Mouse (Mus musculus) heart, embryonic 14.5 days (tissue): ENCODE results near the gene Xrn2. TPM values are rescaled to one million over a fixed set of nuclear protein-coding genes. Genes with fewer than 3 reads are reported as not detected.

Source experiments
- ATAC-seq: fragments of 200-750 bp; cut with Nextera tagmentation; 2 replicates; pipeline ENCODE4 v1.8.0; 2017; ENCODE audit warnings: low read depth, moderate TSS enrichment; ENCODE audit not compliant: insufficient number of reproducible peaks, insufficient read depth, low FRiP score
- H3K27ac ChIP-seq, 2 experiments: fragments of 200-500 bp in 1 of 2; fragments of 300-500 bp in 1 of 2; sonication (generic) in 1 of 2; replicated peaks in 1 of 2; 2 replicates each; pipeline ENCODE4 v1.5.1; 2012 to 2014; ENCODE audit warnings: low read depth in 2 of 2, low read length in 2 of 2, control low read depth in 1 of 2, mild to moderate bottlenecking in 1 of 2, mixed read lengths in 1 of 2; ENCODE audit not compliant: control insufficient read depth in 1 of 2, insufficient read depth in 1 of 2
- H3K27me3 ChIP-seq: fragments of 300-500 bp; sonication (generic); 2 replicates; pipeline ENCODE4 v1.6.1; 2014; ENCODE audit warnings: mild to moderate bottlenecking, low read length, control low read depth; ENCODE audit not compliant: control insufficient read depth, insufficient read depth
- H3K36me3 ChIP-seq: fragments of 300-500 bp; sonication (generic); 2 replicates; pipeline ENCODE4 v1.6.1; 2014; ENCODE audit warnings: mild to moderate bottlenecking, control low read depth, low read length, mixed read lengths; ENCODE audit not compliant: control insufficient read depth, insufficient read depth
- H3K4me1 ChIP-seq, 2 experiments: fragments of 200-500 bp in 1 of 2; fragments of 300-500 bp in 1 of 2; sonication (generic) in 1 of 2; 2 replicates each; pipeline ENCODE4 v1.6.1; 2012 to 2014; ENCODE audit warnings: low read length in 2 of 2, control low read depth in 1 of 2, mixed read lengths in 1 of 2; ENCODE audit not compliant: control insufficient read depth in 2 of 2, insufficient read depth in 2 of 2
- H3K4me2 ChIP-seq: fragments of 300-500 bp; sonication (generic); 2 replicates; pipeline ENCODE4 v1.6.1; 2014; ENCODE audit warnings: mild to moderate bottlenecking, low read length
- H3K4me3 ChIP-seq, 2 experiments: fragments of 200-500 bp in 1 of 2; fragments of 300-500 bp in 1 of 2; sonication (generic) in 1 of 2; 2 replicates each; pipeline ENCODE4 v1.5.1; 2012 to 2014; ENCODE audit warnings: low read length in 2 of 2, mild to moderate bottlenecking in 2 of 2, control low read depth in 1 of 2, low read depth in 1 of 2, moderate library complexity in 1 of 2; ENCODE audit not compliant: control insufficient read depth in 1 of 2, insufficient read depth in 1 of 2
- H3K9ac ChIP-seq: fragments of 300-500 bp; sonication (generic); 2 replicates; pipeline ENCODE4 v1.6.1; 2014; ENCODE audit warnings: mild to moderate bottlenecking, low read length
- H3K9me3 ChIP-seq: fragments of 300-500 bp; sonication (generic); 2 replicates; pipeline ENCODE4 v1.6.1; 2016; ENCODE audit warnings: low read length, control low read depth; ENCODE audit not compliant: control insufficient read depth
- WGBS: fragments of 180-500 bp; shearing (Covaris S2); extraction: QIAGEN DNeasy Blood & Tissue Kit; methylation state at CpG from one replicate; pipeline ENCODE4 v1.1.7; 2014; 5-methylcytosine and 5-hydroxymethylcytosine counted together
- polyA plus RNA-seq: library from polyadenylated mRNA; unstranded; fragments of >200 nt; fragmentation: Nextera tagmentation; extraction: Ambion mirVana; gene quantifications from 2 replicates; pipeline ENCODE4 v1.2.1, GENCODE M21; 2014

The Xrn2 gene
- polyA plus RNA-seq, 1 experiment from 2014 or later = 59.8 TPM

- H3K4me3 ChIP-seq = no peak overlapping the region
- no peak for ATAC-seq
- no peak overlapping the region for H3K27ac ChIP-seq
- no peaks in the 10 kb centered on the region for H3K4me1 ChIP-seq
- 89% methylated on average over 2 of the region's 2 CpGs for WGBS
- no peak overlapping the region for H3K4me2 ChIP-seq
- H3K9ac ChIP-seq = no peak overlapping the region
- H3K27me3 ChIP-seq = no peaks in the 10 kb centered on the region
- H3K9me3 ChIP-seq = no peaks in the 10 kb centered on the region
- H3K36me3 ChIP-seq = peaks cover 81% of the 10 kb centered on the region
These were observed 40.6 kb downstream of the Xrn2 start for GRCm38 (mm10) chr2:147053229-147053892.

DNA sequence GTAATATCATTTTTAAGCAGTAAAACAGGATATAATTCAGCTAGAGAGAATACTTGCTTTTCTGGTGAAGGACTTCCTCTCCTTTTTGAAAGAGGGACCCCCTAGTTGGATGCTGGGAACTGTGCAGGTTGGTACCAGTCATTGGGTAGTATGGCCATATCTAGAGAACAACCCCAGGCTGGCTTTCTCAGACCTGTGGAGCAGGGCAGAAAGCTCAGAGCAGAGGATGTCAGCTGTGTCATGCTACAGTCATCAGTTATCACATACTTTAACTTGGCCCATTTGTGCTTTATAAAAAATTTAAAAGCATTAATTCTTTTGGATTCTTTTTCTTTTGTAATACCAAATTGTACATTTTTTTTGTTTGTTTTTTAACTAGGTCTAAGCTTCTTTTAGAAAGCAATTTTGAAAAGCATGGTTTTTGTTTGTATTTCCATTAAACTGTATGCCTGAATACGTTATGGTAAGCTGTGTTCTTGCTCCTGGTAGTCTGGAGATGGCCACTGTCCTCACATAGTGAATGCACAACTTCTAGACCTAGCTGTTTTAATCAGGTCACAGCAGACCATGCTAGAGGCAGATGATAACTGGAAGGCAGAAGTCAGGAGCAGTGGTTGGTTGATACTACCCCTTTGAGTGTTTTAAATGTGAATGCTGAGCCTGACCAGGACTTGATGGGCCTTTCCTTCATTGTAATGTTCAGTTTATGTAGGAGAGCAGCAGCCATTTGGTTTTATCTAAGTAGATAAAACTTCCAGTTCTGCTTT is 54.9 kb downstream of the Xrn2 start:
- Histone ChIP-seq H3K27me3 (no peaks in the 10 kb centered on the region), H3K36me3 (peaks cover 64% of the 10 kb centered on the region)

DNA sequence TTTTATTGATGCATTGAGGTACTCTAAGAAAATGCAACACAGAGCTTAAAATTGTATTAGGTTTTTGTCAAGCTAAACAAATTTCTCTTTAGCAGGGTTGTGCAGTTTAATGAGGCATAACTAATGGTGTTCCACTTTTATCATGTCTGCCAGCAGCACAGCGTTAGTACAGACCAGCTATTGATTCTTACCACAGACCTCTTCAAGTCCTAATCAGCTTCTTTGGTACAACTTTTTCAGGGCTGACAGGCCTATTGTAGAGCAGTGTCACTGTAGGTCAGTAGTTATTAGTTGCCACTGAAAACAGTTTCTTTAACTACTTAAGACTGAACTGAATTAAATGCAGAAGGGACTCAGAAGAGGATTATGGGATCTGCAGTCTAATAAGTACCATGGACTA is 56.3 kb downstream of the Xrn2 start:
- Histone ChIP-seq H3K9ac (no peak overlapping the region), H3K9me3 (no peaks in the 10 kb centered on the region), H3K36me3 (peaks cover 58% of the 10 kb centered on the region), H3K4me3 (no peak overlapping the region), H3K27me3 (no peaks in the 10 kb centered on the region), H3K4me1 (no peaks in the 10 kb centered on the region), H3K27ac (no peak overlapping the region), H3K4me2 (no peak overlapping the region)
- ATAC-seq = no peak
- WGBS = 66% methylated on average over 1 of the region's 1 CpGs

More for the DNA sequence above, 54.9 kb downstream of the Xrn2 start:
- 74% methylated on average over 1 of the region's 1 CpGs for WGBS
- Histone ChIP-seq H3K4me2 (no peak overlapping the region), H3K4me3 (no peak overlapping the region), H3K4me1 (no peaks in the 10 kb centered on the region), H3K27ac (no peak overlapping the region), H3K9me3 (no peaks in the 10 kb centered on the region), H3K9ac (no peak overlapping the region)
- no peak for ATAC-seq

- H3K4me1 ChIP-seq = no peaks in the 10 kb centered on the region
- H3K27ac ChIP-seq = no peak overlapping the region
- 77% methylated on average over 1 of the region's 1 CpGs for WGBS
- no peak overlapping the region for H3K4me3 ChIP-seq
- no peaks in the 10 kb centered on the region for H3K9me3 ChIP-seq
- H3K36me3 ChIP-seq = peaks cover 59% of the 10 kb centered on the region
- no peak for ATAC-seq
- H3K27me3 ChIP-seq = no peaks in the 10 kb centered on the region
- H3K4me2 ChIP-seq = no peak overlapping the region
- H3K9ac ChIP-seq = no peak overlapping the region
These were observed 57.5 kb downstream of the Xrn2 start for GRCm38 (mm10) chr2:147070305-147070704.

- Histone ChIP-seq H3K4me1 (no peaks in the 10 kb centered on the region), H3K36me3 (peaks cover 69% of the 10 kb centered on the region), H3K27ac (no peak overlapping the region), H3K9me3 (no peaks in the 10 kb centered on the region), H3K27me3 (no peaks in the 10 kb centered on the region), H3K9ac (no peak overlapping the region), H3K4me3 (no peak overlapping the region), H3K4me2 (no peak overlapping the region)
- 94% methylated on average over 2 of the region's 2 CpGs for WGBS
- ATAC-seq = no peak
These were observed 61.2 kb downstream of the Xrn2 start for GRCm38 (mm10) chr2:147073962-147074361.

- Histone ChIP-seq H3K27ac (no peak overlapping the region), H3K9ac (no peak overlapping the region), H3K27me3 (peaks cover 2% of the 10 kb centered on the region; the same call in 1 of the 2 replicates), H3K4me3 (no peak overlapping the region), H3K4me2 (no peak overlapping the region), H3K9me3 (no peaks in the 10 kb centered on the region), H3K36me3 (peaks cover 65% of the 10 kb centered on the region), H3K4me1 (no peaks in the 10 kb centered on the region)
- WGBS = 95% methylated on average over 4 of the region's 4 CpGs
- no peak for ATAC-seq
These were observed 61.6 kb downstream of the Xrn2 start for GRCm38 (mm10) chr2:147074399-147074798.

DNA sequence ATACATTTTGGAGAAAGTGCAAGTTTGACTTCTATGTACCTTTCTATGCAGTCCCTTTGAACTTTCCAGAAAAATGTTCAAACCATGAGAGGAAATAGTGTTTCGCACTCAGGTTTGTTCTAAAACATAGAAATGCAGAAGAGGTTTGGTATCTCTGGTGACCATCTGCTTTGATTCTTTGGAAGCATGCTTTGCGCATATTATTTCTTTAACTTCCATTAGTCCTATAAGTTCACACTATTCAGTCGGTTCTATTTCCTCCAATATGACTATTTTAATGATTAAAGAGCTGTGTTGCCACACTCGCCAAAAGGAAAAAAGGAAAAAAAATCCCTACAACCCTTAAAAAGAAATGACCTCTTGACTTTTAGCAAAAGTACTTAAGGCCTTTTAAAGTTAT is 69.6 kb downstream of the Xrn2 start:
- peaks cover 4 to 8% of the 10 kb centered on the region in 2 experiments; a peak in 3 of 4 replicates for H3K4me1 ChIP-seq
- H3K4me2 ChIP-seq = no peak overlapping the region
- no peaks in the 10 kb centered on the region for H3K9me3 ChIP-seq
- no peak overlapping the region for H3K27ac ChIP-seq
- no peak overlapping the region for H3K9ac ChIP-seq
- H3K36me3 ChIP-seq = peaks cover 12% of the 10 kb centered on the region
- H3K4me3 ChIP-seq = no peak overlapping the region
- peaks cover 75% of the 10 kb centered on the region for H3K27me3 ChIP-seq
- ATAC-seq = no peak
- WGBS = 71% methylated on average over 4 of the region's 4 CpGs
